Mouse (Mus musculus): ENCODE measurements at regions not wholly inside any gene's neighbourhood (a gene's known extent, or its start where the extent isn't known, plus 50 kb on each side); places are given as distances from the start of the nearest gene placed in this dataset.

DNA sequence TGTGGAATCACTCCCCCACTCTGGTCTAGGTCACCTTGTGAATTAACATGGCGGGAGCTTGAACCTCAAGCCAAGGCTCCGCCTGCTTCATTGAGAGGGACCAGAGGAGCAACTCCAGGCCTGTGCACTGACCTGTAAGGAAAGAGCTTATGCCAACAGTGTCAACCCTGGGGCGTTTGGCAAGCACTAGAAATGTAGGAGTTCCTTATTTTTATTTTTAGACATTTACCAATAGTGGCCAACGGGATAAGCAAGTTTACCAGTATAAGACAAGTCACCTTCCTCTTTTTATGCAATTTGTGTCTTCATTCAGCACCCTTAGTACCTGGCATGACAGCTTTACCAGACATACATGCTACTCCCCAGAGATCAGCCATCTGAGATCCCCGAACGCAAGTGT is 89.1 kb upstream of the Gpc1 start:
- Histone ChIP-seq H3K27me3 (ENCODE audit: control insufficient read depth, insufficient read depth, low read length) (no peaks in the 10 kb centered on the region), H3K9ac (ENCODE audit: low read depth, low read length, severe bottlenecking) (no peak overlapping the region), H3K4me1 (ENCODE audit: control insufficient read depth, insufficient read depth, low read length) (no peaks in the 10 kb centered on the region), H3K36me3 (ENCODE audit: control insufficient read depth, insufficient read depth, low read length) (no peaks in the 10 kb centered on the region), H3K9me3 (ENCODE audit: control insufficient read depth, low read length) (no peaks in the 10 kb centered on the region), H3K27ac (replicated peaks; ENCODE audit: low read depth, low read length) (no peak overlapping the region), H3K4me2 (replicated peaks; ENCODE audit: low read depth, low read length, severe bottlenecking) (no peak overlapping the region), H3K4me3 (replicated peaks; ENCODE audit: low read length) (no peak overlapping the region)
- 83% methylated on average over 6 of the region's 6 CpGs for WGBS
- DNase-seq (ENCODE audit: low spot score), result no peak
- no peak for ATAC-seq (ENCODE audit: low FRiP score, low read depth)
- no peak for TF ChIP-seq POLR2A (IDR thresholded peaks at IDR 0.05; ENCODE audit: borderline replicate concordance, extremely low read depth, insufficient read depth, insufficient read length)

DNA sequence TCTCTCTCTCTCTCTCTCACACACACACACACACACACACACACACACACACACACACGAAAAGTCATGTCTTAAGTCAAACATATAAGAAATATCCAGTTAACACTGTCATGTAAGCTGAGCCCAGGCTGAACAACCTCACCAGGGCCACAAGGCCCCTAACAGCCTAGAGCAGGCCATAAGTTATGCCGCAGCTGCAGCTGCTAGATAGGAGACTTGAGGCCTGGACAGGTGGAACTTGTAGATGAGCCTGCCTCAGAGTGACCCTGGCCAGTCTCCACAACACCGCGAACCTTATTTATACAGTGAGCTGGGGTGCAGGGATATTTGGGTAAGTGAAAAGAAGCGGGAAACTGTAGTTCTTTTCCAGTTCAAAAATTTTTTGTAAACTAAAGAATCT is 90.4 kb upstream of the Gpc1 start:
- no peak overlapping the region for H3K9ac ChIP-seq (ENCODE audit: low read depth, low read length, severe bottlenecking)
- H3K9me3 ChIP-seq (ENCODE audit: control insufficient read depth, low read length), result no peaks in the 10 kb centered on the region
- 80% methylated on average over 5 of the region's 5 CpGs for WGBS
- H3K27ac ChIP-seq (replicated peaks; ENCODE audit: low read depth, low read length), result no peak overlapping the region
- no peak for DNase-seq (ENCODE audit: low spot score)
- H3K4me3 ChIP-seq (replicated peaks; ENCODE audit: low read length), result no peak overlapping the region
- no peaks in the 10 kb centered on the region for H3K4me1 ChIP-seq (ENCODE audit: control insufficient read depth, insufficient read depth, low read length)
- no peak overlapping the region for H3K4me2 ChIP-seq (replicated peaks; ENCODE audit: low read depth, low read length, severe bottlenecking)
- no peak for ATAC-seq (ENCODE audit: low FRiP score, low read depth)
- no peak for TF ChIP-seq POLR2A (IDR thresholded peaks at IDR 0.05; ENCODE audit: borderline replicate concordance, extremely low read depth, insufficient read depth, insufficient read length)
- H3K36me3 ChIP-seq (ENCODE audit: control insufficient read depth, insufficient read depth, low read length), result no peaks in the 10 kb centered on the region
- no peaks in the 10 kb centered on the region for H3K27me3 ChIP-seq (ENCODE audit: control insufficient read depth, insufficient read depth, low read length)

DNA sequence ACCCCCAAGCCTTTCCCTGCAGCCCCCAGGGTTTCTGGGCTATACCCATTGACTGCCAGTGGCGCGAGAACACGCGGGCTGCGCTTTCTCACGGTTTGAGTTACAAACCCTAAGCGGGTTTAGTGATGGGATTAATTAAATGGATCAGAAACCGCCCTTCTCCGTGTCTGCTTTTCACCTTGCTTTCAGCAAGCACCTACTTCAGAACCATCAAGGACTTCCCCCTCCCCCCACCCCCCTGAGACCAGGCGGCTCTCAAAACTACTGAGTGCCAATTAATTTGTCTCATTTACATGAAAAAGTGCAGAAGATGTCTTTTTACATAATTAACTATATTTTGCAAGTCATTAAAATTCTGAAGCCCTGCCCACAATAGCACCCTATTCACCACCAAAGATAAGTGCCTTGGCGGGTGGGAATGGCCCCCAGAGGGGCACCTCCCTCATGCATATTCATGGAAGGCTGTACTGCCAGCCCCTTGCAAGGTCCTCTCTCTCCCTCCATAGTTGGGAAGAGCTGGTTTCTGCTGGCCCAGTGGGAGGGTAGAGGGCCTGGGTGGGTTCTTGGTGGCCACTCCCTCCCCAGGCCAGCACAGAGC is 89.1 kb upstream of the Otos start:
- Histone ChIP-seq H3K27me3 (ENCODE audit: control insufficient read depth, insufficient read depth, low read length) (no peaks in the 10 kb centered on the region), H3K4me3 (replicated peaks; ENCODE audit: low read length) (no peak overlapping the region), H3K4me2 (replicated peaks; ENCODE audit: low read depth, low read length, severe bottlenecking) (no peak overlapping the region), H3K36me3 (ENCODE audit: control insufficient read depth, insufficient read depth, low read length) (no peaks in the 10 kb centered on the region), H3K4me1 (ENCODE audit: control insufficient read depth, insufficient read depth, low read length) (no peaks in the 10 kb centered on the region), H3K9ac (ENCODE audit: low read depth, low read length, severe bottlenecking) (no peak overlapping the region), H3K27ac (replicated peaks; ENCODE audit: low read depth, low read length) (no peak overlapping the region), H3K9me3 (ENCODE audit: control insufficient read depth, low read length) (no peaks in the 10 kb centered on the region)
- TF ChIP-seq POLR2A (IDR thresholded peaks at IDR 0.05; ENCODE audit: borderline replicate concordance, extremely low read depth, insufficient read depth, insufficient read length), result no peak
- no peak for ATAC-seq (ENCODE audit: low FRiP score, low read depth)
- DNase-seq (ENCODE audit: low spot score), result no peak
- 37% methylated on average over 11 of the region's 11 CpGs for WGBS

DNA sequence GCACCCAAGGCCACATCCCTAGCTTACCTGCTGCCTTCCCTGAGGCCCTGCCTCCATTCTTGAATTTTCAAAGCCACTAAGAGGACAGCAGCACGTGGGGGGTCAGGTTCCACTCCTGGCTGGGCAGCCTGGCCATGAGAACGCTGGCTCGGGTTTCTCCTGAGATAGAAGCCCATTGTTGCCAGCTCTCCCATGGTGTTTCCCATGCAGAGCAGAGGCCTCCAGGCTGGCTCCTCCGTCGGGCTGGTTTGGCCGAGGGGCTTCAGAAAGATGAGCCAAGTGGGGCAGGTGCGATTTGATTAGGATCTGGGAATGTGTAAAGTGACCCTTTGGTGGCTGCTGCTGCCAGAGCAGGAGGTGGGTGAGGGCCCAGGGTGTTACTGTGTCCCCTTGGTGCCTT is 87.8 kb upstream of the Otos start:
- no peak overlapping the region for H3K9ac ChIP-seq (ENCODE audit: low read depth, low read length, severe bottlenecking)
- no peak for TF ChIP-seq POLR2A (IDR thresholded peaks at IDR 0.05; ENCODE audit: borderline replicate concordance, extremely low read depth, insufficient read depth, insufficient read length)
- H3K4me1 ChIP-seq (ENCODE audit: control insufficient read depth, insufficient read depth, low read length), result no peaks in the 10 kb centered on the region
- H3K27me3 ChIP-seq (ENCODE audit: control insufficient read depth, insufficient read depth, low read length), result no peaks in the 10 kb centered on the region
- ATAC-seq (ENCODE audit: low FRiP score, low read depth) (no peak), DNase-seq (ENCODE audit: low spot score) (no peak)
- H3K4me2 ChIP-seq (replicated peaks; ENCODE audit: low read depth, low read length, severe bottlenecking), result no peak overlapping the region
- no peak overlapping the region for H3K4me3 ChIP-seq (replicated peaks; ENCODE audit: low read length)
- no peaks in the 10 kb centered on the region for H3K9me3 ChIP-seq (ENCODE audit: control insufficient read depth, low read length)
- no peaks in the 10 kb centered on the region for H3K36me3 ChIP-seq (ENCODE audit: control insufficient read depth, insufficient read depth, low read length)
- whole genome bisulfite sequencing, result 33% methylated on average over 7 of the region's 7 CpGs
- no peak overlapping the region for H3K27ac ChIP-seq (replicated peaks; ENCODE audit: low read depth, low read length)

DNA sequence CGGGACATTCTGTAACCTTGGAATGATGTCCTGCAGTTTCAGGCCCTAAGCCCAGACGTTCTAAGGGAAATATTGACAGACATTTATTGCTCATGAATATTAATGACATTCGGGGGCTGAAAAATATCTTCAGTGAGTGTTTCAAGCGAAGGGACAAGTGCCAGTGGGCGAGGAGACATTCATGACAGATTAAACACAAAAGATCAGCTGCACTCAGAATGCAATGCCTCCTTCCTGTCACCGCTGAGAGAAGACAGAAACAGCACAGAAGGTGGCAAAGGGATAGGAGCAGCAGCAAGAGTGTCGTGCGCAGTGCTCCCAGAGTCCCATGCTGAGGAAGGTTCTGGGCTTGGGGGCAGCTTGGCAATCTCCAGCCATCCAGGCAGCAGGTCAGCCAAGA is 85.1 kb upstream of the Otos start:
- no peak for ATAC-seq (ENCODE audit: low FRiP score, low read depth)

More for the DNA sequence above, 85.1 kb upstream of the Otos start:
- no peak for DNase-seq (ENCODE audit: low spot score)
- Histone ChIP-seq H3K36me3 (ENCODE audit: control insufficient read depth, insufficient read depth, low read length) (no peaks in the 10 kb centered on the region), H3K4me3 (replicated peaks; ENCODE audit: low read length) (no peak overlapping the region), H3K4me2 (replicated peaks; ENCODE audit: low read depth, low read length, severe bottlenecking) (no peak overlapping the region), H3K9me3 (ENCODE audit: control insufficient read depth, low read length) (no peaks in the 10 kb centered on the region), H3K4me1 (ENCODE audit: control insufficient read depth, insufficient read depth, low read length) (peaks cover 3% of the 10 kb centered on the region; the same call in 1 of the 2 replicates), H3K27me3 (ENCODE audit: control insufficient read depth, insufficient read depth, low read length) (no peaks in the 10 kb centered on the region), H3K27ac (replicated peaks; ENCODE audit: low read depth, low read length) (no peak overlapping the region), H3K9ac (ENCODE audit: low read depth, low read length, severe bottlenecking) (no peak overlapping the region)
- WGBS, result 77% methylated on average over 8 of the region's 8 CpGs
- no peak for TF ChIP-seq POLR2A (IDR thresholded peaks at IDR 0.05; ENCODE audit: borderline replicate concordance, extremely low read depth, insufficient read depth, insufficient read length)
